Mouse (Mus musculus) kidney, postnatal 10 days (tissue): ENCODE data around the gene Fer.
"Not testable (repeated sequence)": the region's sequence is repeated elsewhere in the genome, so short reads cannot be mapped to it uniquely, and the experiment has no call there.

Experiments used
- DNase-seq: peaks from one replicate; pipeline ENCODE4 v3.0.0; 2021; ENCODE audit warnings: mixed read lengths

Fer gene

GRCm38 (mm10) chr17:63863012-63863630 lies at the start of gene Fer:
TSS of gene Fer (plus strand) at chr17:63863062.
- no peak for DNase-seq

GRCm38 (mm10) chr17:63813552-63813951 lies 49.3 kb upstream of the Fer start:
- DNase-seq, result no peak

DNA sequence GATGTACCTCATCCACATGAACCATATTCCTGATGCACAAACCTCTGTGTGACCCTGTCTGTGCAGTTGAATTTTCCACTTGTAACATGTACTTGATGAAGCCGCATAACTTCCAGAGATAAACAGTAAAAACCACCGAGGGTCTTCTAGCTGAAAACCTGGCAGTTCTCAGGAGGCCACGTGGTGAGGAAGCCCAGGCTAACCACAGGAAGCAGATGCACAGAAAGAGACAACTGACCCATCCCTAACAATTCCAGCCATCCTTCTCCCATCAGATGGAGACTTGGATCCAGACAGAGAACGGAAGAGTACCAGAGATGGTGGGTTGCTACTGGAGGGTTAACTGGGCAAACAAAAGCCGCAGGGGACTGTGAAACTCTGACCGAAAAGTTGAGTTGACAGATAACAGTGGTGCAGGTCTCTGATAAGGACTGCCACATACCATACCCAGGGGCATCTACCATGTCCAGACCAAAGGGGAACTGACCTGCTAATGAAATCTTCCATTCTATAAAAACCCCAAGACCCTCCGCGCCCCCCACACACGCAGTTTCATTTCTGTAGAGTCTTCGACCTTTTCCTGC lies 44.3 kb upstream of the Fer start:
- DNase-seq, result no peak

- no peak for DNase-seq
Measured at GRCm38 (mm10) chr17:63824141-63824540, 38.7 kb upstream of the Fer start.

DNA sequence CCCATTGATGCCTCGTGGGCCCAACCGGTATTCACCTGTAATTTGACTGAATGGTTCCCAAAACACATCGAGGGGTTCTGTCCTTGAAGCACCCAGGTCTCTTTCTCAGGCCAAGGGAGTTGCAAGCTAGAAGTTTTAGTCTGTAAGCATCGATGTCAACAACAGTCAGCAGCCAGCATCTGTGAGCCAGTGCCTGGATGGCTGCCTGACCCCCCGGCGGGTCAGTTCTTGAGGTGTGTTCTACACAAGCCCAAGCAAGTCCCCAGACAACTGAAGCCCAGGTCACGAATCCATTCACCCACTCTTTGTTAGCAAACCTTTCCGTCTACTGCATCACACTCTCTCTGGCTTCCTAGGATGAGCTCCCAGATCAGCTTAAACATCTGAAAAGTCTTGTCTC lies 36.7 kb upstream of the Fer start:
- no peak for DNase-seq

- DNase-seq, result no peak
Measured at GRCm38 (mm10) chr17:63826767-63827166, 36.1 kb upstream of the Fer start.

DNA sequence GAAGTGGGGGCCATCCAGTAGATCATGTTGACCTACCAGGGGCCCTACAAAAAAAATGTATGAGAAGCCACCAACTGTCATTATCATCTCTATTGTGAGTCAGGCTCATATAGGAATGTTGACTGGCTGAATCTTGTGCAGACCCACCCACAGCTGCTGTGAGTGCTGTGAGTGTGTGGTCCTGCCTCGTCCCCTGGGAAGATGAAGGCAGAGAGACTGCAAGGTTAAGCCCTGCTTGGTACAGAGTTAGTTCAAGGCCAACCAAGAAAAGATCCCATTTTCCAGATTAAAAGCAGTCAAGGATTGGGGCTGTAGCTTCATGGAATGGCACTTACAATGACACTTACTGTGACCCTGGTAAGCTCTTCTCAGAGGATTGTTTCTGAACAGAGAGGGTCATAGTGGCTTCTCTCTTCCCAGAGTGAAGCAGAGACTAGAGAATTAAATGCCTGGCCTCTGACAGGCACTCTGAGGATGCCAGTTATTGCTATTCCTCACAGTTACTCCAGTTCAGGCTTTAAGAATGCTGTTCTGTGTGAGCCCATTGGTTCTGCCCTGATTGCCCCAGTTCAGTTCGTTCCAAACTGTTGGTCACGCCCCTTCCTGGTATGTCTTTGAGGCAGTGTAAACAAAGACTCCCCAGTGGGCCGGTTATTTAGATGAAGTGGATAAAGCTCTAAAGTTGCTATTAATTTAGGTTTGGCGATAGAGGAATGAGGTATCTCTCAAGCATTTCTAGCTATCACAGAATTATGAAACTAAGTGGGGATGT lies 34.1 kb upstream of the Fer start:
- DNase-seq, result no peak

DNA sequence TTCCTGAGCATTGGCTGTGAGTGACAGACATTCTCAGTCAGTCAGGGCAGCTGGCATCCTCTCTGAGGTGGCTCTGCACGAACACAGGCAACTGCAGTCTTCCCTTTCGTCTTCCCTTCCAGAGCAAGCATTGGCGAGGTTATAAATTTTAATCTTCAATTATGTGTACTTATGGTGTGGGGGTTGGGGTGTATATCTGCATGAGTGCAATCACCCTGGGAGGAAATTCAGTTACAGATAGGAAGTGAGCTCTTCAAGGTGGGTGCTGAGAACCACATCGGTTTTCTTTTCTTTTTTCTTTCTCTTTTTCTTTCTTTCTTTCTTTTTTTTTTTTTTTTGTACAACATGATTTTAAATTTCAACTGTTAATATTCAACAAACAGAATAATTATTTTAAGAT lies 31.3 kb upstream of the Fer start:
- no peak for DNase-seq

DNA sequence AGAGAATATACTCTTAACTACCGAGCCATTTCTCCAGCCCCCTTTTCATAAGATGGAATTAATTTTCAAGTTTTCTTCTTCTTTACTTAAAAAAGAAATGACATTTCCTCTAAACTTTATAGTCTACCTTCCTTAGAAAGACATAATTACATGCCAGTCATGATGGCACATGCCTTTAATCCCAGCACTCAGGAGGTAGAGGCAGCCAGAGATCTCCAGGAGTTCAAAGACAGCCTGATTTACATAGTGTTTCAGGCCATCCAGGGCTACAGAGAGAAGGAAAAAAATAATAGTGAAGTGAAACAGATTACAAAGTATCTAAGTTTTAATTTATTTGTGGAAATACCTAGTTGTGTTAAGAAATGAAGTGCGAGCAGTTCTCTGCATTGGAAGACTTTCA lies 26.6 kb upstream of the Fer start:
- DNase-seq, result no peak

DNA sequence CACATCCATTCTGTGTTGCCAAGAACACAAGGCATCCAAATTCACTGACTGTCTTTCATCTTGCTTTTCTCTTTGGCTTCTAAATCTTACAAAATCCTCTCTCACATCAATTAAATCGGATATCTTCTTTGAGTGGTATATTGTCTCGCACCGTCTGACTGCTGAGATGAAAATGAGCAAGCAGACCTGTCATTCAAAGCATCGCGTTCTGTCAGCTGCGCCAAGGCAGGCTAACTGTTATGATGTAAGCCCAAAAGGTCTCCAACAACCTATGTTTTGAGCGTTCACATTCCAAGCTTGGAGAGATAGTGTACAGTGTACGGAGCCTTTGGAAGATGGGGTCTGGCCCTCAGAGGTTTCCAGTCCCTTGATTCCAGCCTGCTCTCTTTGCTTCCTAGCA lies 26.2 kb upstream of the Fer start:
- no peak for DNase-seq

DNA sequence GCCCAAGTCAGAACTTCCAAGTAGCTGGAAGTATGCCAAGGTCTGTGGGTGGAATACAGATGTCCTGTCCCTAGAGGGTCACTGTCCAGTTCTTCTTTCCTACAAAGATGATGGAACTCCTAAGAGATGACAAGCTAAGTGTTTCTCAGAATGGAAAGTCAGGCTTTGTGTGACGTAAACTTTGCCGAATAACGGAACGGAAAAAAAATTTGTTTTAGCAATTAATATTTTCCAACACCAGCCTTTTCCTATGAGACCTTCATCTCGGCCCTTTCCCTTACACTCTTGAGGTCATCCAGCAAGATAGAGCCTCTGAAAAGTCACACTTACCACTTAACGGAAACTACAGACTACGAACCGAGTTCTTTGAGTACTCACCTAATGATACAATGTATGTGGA lies 24.7 kb upstream of the Fer start:
- DNase-seq, result no peak

DNA sequence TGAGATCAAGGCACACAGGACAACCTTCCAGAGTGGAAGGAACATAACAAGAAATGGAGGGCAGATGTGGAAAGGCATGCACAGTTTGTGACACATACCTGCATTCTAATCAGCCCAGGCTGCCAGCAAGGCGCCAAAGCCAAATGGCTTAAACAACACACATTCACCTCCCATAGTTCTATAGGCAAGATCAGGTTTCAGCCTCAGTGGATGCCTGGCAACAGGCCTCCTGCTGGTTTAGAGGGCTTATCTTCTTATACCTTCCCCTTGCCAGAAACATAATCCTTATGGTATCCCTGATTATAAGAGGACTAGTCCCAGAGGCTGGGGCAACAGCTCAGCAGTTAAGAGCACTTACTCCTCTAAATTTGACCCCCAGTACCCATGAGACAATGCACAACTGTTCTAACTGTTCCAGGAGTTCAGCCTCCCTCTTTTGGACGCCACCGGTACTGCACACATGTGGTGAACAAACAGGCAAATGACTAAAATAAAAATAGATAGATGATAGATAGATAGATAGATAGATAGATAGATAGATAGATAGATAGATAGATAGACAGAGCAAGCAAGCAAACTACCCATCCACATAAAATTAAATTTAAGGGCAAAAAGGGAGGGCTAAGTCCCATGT lies 23.1 kb upstream of the Fer start:
- DNase-seq, result no peak

GRCm38 (mm10) chr17:63842226-63842625 lies 20.6 kb upstream of the Fer start:
- no peak for DNase-seq

DNA sequence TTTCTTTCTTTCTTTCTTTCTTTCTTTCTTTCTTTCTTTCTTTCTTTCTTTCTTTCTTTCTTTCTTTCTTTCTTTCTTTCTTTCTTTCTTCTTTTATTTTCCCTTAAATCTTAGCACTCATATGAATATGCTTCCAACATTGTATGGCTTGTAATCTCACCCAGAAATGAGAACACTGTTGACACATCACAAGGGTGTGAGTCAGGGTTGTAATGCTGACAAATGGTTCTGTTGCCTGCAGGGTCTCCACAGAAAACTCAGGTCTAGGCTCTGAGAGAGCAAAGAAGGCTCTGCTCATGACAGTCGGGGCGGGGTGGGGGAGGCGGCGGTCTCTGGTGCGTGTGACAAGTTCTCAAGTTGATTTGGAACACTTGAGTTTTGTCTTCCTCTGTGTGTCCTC lies 17.9 kb upstream of the Fer start:
- no peak for DNase-seq

DNA sequence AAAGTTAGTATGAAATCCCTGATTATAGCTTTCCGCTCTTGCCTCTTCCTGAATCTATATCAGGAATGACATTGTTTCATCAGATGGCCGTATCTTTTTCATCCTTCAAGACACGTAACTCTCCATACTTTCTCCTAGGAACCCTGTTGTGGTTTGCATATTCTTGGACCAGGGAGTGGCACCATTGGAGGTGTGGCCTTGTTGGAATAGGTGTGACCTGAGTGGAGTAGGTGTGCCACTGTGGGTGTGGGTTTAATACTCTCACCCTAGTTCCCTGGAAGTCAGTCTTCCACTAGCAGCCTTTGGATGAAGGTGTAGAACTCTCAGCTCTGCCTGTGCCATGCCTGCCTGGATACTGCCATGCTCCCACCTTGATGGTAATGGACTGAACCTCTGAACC lies 17.1 kb upstream of the Fer start:
- DNase-seq, result not testable (repeated sequence)

GRCm38 (mm10) chr17:63849151-63849550 lies 13.7 kb upstream of the Fer start:
- DNase-seq, result peak; percentile 13

- DNase-seq, result peak; percentile 92
Measured at GRCm38 (mm10) chr17:63849566-63849965, 13.3 kb upstream of the Fer start.

DNA sequence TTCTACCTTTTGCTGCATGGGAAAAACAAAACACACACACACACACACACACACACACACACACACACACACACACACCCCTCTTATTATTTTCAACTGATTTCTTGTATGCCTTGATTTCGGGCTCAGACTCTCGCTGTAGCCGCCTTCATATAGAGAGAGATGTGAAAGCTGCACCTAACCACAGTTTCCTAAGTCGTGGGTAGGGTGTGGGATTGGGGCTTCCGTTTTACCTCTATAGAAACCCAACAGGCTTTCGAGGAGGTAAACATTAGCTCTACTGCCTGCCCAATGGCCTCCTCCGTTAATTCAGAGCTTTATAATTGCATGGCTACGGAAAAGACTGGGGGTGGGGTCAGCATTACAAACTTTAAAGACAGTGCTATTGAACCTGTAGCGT lies 12.8 kb upstream of the Fer start:
- DNase-seq, result no peak

DNA sequence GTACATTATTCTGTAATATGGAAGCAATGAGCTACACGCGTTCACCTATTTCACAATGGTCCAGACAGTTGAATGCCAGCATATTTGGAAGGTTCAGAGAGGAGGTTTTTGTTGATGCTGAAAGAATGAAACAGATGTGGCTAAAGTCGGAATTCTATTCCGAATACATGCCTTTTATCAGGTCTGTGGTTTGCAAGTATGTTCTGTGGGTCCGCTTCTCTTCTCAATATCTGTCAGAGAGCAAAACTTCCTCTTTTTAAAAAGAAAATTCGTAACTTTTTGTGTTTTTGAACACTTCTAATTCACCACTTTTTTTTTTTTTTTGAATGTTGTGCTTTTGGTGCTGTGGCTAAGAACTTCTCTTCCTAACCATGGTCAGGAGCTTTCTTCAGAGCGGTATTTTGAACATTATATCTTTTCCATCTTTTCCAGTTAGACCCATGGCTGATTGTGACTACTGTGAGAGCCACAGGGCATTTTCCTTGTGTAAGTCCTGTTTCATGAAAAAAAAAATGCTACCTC lies 5.8 kb upstream of the Fer start:
- no peak for DNase-seq

DNA sequence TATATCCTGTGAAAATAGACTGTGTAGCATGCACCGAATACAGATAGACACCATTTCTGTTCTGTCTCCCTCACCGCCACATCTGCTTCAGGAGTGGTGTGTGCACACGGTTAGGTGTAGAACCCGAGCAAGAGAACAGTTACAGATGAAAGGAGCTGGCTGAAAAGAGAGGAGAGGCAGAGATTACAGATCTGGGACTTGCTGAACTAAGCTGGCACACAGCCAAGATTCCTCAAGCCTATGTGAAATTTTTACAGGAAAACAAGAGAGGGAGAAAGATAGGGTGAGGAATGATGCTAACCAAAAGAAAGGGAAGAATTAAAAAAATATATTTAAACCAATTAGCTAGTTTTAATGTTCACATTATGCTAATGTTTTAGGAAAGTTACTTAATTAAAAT lies 1.9 kb upstream of the Fer start:
- DNase-seq, result peak; percentile 65

- DNase-seq, result no peak
Measured at GRCm38 (mm10) chr17:63862399-63862798, 463 bp upstream of the Fer start.

GRCm38 (mm10) chr17:63863647-63864149 lies 836 bp downstream of the Fer start, which contains the start of gene A930002H24Rik:
TSS of gene A930002H24Rik (minus strand) at chr17:63863791.
- peak; percentile 99 for DNase-seq

GRCm38 (mm10) chr17:63864171-63864571 lies 1.3 kb downstream of the Fer start:
- peak; percentile 74 for DNase-seq
